Mouse (Mus musculus): Measurements from ENCODE around the gene Olfr1061. TPM values are rescaled to one million over a fixed set of nuclear protein-coding genes. Genes with fewer than 3 reads are reported as not detected.

Gene Olfr1061
- polyA plus RNA-seq (2012; rRNA removed; ENCODE audit: low replicate concordance), result not detected in 2 replicates

GRCm38 (mm10) chr2:86413950-86414349 is at the start of gene Olfr1061:
Gene Olfr1061, minus strand, starts transcription at chr2:86414050.

GRCm38 (mm10) chr2:86456169-86456568 is 42.3 kb upstream of the Olfr1061 start, which contains the start of gene Olfr1066:
Gene Olfr1066, minus strand, starts transcription at chr2:86456269.

GRCm38 (mm10) chr2:86450491-86450890 is 36.6 kb upstream of the Olfr1061 start, which contains the start of gene Olfr1065:
Gene Olfr1065, minus strand, starts transcription at chr2:86450591.

GRCm38 (mm10) chr2:86426649-86427048 is 12.8 kb upstream of the Olfr1061 start, which contains the start of gene Olfr1062:
Gene Olfr1062, minus strand, starts transcription at chr2:86426749.

GRCm38 (mm10) chr2:86388461-86388860 is 25.4 kb downstream of the Olfr1061 start, which contains the start of gene Olfr1058:
Gene Olfr1058, minus strand, starts transcription at chr2:86388561.

GRCm38 (mm10) chr2:86378293-86378692 is 35.6 kb downstream of the Olfr1061 start, which contains the start of gene Olfr1057:
Gene Olfr1057, minus strand, starts transcription at chr2:86378393.

Other genes with a start within 250 kb of the Olfr1061 start
- not detected in 2 replicates for gene Olfr1043, start 246.5 kb downstream of the Olfr1061 start, polyA plus RNA-seq (2012; rRNA removed; ENCODE audit: low replicate concordance)
- not detected in 2 replicates for gene Olfr1044, start 236.2 kb downstream of the Olfr1061 start, polyA plus RNA-seq (2012; rRNA removed; ENCODE audit: low replicate concordance)
- not detected in 2 replicates for gene Olfr52, start 228.4 kb downstream of the Olfr1061 start, polyA plus RNA-seq (2012; rRNA removed; ENCODE audit: low replicate concordance)
- gene Olfr1045, start 211.0 kb downstream of the Olfr1061 start, polyA plus RNA-seq (2012; rRNA removed; ENCODE audit: low replicate concordance), result not detected in 2 replicates
- gene Olfr1046, start 194.7 kb downstream of the Olfr1061 start, polyA plus RNA-seq (2012; rRNA removed; ENCODE audit: low replicate concordance), result not detected in 2 replicates
- gene Olfr1047, start 182.6 kb downstream of the Olfr1061 start, polyA plus RNA-seq (2012; rRNA removed; ENCODE audit: low replicate concordance), result not detected in 2 replicates
- not detected in 2 replicates for gene Olfr1048, start 173.8 kb downstream of the Olfr1061 start, polyA plus RNA-seq (2012; rRNA removed; ENCODE audit: low replicate concordance)
- not detected in 2 replicates for gene Olfr1049, start 155.7 kb downstream of the Olfr1061 start, polyA plus RNA-seq (2012; rRNA removed; ENCODE audit: low replicate concordance)
- not detected in 2 replicates for gene Olfr1051, start 135.0 kb downstream of the Olfr1061 start, polyA plus RNA-seq (2012; rRNA removed; ENCODE audit: low replicate concordance)
- not detected in 2 replicates for gene Olfr1052, start 121.6 kb downstream of the Olfr1061 start, polyA plus RNA-seq (2012; rRNA removed; ENCODE audit: low replicate concordance)
- gene Olfr1053, start 98.8 kb downstream of the Olfr1061 start, polyA plus RNA-seq (2012; rRNA removed; ENCODE audit: low replicate concordance), result not detected in 2 replicates
- not detected in 2 replicates for gene Olfr1054, start 78.6 kb downstream of the Olfr1061 start, polyA plus RNA-seq (2012; rRNA removed; ENCODE audit: low replicate concordance)
- gene Olfr1055, start 63.8 kb downstream of the Olfr1061 start, polyA plus RNA-seq (2012; rRNA removed; ENCODE audit: low replicate concordance), result not detected in 2 replicates
- not detected in 2 replicates for gene Olfr1056, start 51.6 kb downstream of the Olfr1061 start, polyA plus RNA-seq (2012; rRNA removed; ENCODE audit: low replicate concordance)
- not detected in 2 replicates for gene Olfr1057, start 35.7 kb downstream of the Olfr1061 start, polyA plus RNA-seq (2012; rRNA removed; ENCODE audit: low replicate concordance)
- gene Olfr1058, start 25.5 kb downstream of the Olfr1061 start, polyA plus RNA-seq (2012; rRNA removed; ENCODE audit: low replicate concordance), result not detected in 2 replicates
- not detected in 2 replicates for gene Olfr1062, start 12.7 kb upstream of the Olfr1061 start, polyA plus RNA-seq (2012; rRNA removed; ENCODE audit: low replicate concordance)
- gene Olfr1065, start 36.5 kb upstream of the Olfr1061 start, polyA plus RNA-seq (2012; rRNA removed; ENCODE audit: low replicate concordance), result not detected in 2 replicates
- not detected in 2 replicates for gene Olfr1066, start 42.2 kb upstream of the Olfr1061 start, polyA plus RNA-seq (2012; rRNA removed; ENCODE audit: low replicate concordance)
- gene Olfr228, start 73.3 kb upstream of the Olfr1061 start, polyA plus RNA-seq (2012; rRNA removed; ENCODE audit: low replicate concordance), result not detected in 2 replicates
- not detected in 2 replicates for gene Olfr1076, start 94.4 kb upstream of the Olfr1061 start, polyA plus RNA-seq (2012; rRNA removed; ENCODE audit: low replicate concordance)
- not detected in 2 replicates for gene Olfr1079, start 128.4 kb upstream of the Olfr1061 start, polyA plus RNA-seq (2012; rRNA removed; ENCODE audit: low replicate concordance)
- not detected in 2 replicates for gene Olfr1080, start 144.2 kb upstream of the Olfr1061 start, polyA plus RNA-seq (2012; rRNA removed; ENCODE audit: low replicate concordance)
- not detected in 2 replicates for gene Olfr1082, start 184.9 kb upstream of the Olfr1061 start, polyA plus RNA-seq (2012; rRNA removed; ENCODE audit: low replicate concordance)
- not detected in 2 replicates for gene Olfr1084, start 225.7 kb upstream of the Olfr1061 start, polyA plus RNA-seq (2012; rRNA removed; ENCODE audit: low replicate concordance)
- not detected in 2 replicates for gene Olfr1085, start 248.0 kb upstream of the Olfr1061 start, polyA plus RNA-seq (2012; rRNA removed; ENCODE audit: low replicate concordance)

Data from subcutaneous adipose tissue, adult 2 months (tissue).